ENCODE assay signal across 7 mouse cellular contexts in the genomic region with DNA sequence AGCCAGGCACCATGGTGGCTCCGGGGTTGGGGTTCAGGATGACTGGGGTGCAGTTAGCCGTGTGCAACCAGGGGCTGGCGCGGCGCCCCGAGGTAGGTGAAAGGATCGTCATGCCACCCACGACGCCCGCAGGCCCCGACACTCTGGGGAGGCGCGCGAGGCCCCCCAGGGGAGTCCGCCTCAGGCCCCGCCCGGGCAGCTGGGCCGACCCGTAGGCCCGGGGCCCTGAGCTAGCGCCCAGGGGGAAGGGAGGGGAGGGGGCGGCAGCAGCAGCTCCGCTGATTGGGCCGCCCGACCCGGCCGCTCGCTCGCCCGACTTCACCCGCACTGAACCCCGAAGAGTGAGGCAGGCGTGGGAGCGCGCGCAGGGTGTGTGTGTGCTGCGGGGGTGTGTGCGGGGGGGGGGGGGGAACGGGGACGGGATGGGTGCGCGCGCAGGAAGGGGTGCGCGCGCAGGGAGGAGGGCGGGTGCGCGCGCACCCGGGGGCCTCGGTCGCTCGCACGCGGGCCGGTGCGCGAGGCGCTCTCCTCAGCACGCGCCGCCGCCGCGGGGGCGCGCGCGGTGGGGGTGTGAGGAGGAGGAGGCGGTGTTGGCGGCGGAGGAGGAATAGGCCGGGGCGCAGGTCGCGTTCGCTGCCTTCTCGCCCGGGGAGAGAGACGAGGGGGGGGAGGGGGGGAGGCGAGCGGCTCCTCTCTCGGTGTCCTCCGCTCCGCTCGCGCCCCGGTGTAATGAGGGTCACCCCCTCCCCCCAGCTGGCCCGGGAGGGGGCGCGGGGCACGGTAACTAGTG. TPM values are rescaled to one million over a fixed set of nuclear protein-coding genes. Genes with fewer than 3 reads are reported as not detected.
DNase-seq lines count a peak whose midpoint lies in the region; ATAC-seq and TF ChIP-seq lines count a peak whose summit lies in the region.

No protein-coding gene starts in this region.

- peak; percentile 64 for ATAC-seq in granulocyte monocyte progenitor cell, adult 5-6 weeks (replicated peaks; ENCODE audit: poor library complexity, severe bottlenecking)
- peak; percentile 84 for ATAC-seq in intestine, postnatal 0 days
- ATAC-seq in midbrain, embryonic 12.5 days (ENCODE audit: low FRiP score, low read depth): peak; percentile 83

- peaks cover 32% of the 10 kb centered on the region for H3K36me3 ChIP-seq in embryonic facial prominence, embryonic 10.5 days (replicated peaks)
- H3K36me3 ChIP-seq in intestine, postnatal 0 days (ENCODE audit: control insufficient read depth, insufficient read depth): no peaks in the 10 kb centered on the region; the same call in 1 of the 2 replicates
- H3K36me3 ChIP-seq in midbrain, embryonic 12.5 days: peaks cover 19% of the 10 kb centered on the region

- intact Hi-C loops in left cerebral cortex, postnatal 4 days (cut with DNase I): no loop called here

- 0 out of 2 replicates have a peak, but pooled peaks cover 5% of the 10 kb centered on the region for H3K27me3 ChIP-seq in embryonic facial prominence, embryonic 10.5 days (replicated peaks; ENCODE audit: low read depth, poor library complexity, severe bottlenecking)
- H3K27me3 ChIP-seq in intestine, postnatal 0 days (replicated peaks; ENCODE audit: control insufficient read depth, insufficient read depth, low read length): no peaks in the 10 kb centered on the region
- peaks cover 11% of the 10 kb centered on the region; the same call in 1 of the 2 replicates for H3K27me3 ChIP-seq in midbrain, embryonic 12.5 days

- peak; percentile 90 for DNase-seq in adrenal gland, postnatal 25 days
- peak; percentile 96 for DNase-seq in embryonic facial prominence, embryonic 10.5 days (ENCODE audit: low spot score)
- DNase-seq in left cerebral cortex, postnatal 4 days: peak; percentile 91
- DNase-seq in spleen, adult 12 weeks (ENCODE audit: low spot score): peak; percentile 80

- peak overlapping the region; percentile 89 for H3K9ac ChIP-seq in intestine, postnatal 0 days (ENCODE audit: low read depth, low read length)
- H3K9ac ChIP-seq in midbrain, embryonic 12.5 days (replicated peaks): peak overlapping the region; percentile 98

- under 1% methylated on average over 78 of the region's 93 CpGs for WGBS in embryonic facial prominence, embryonic 10.5 days
- 1% methylated on average over 40 of the region's 93 CpGs for WGBS in intestine, postnatal 0 days
- WGBS in midbrain, embryonic 12.5 days: under 1% methylated on average over 26 of the region's 93 CpGs

- peak overlapping the region; percentile 99 for H3K27ac ChIP-seq in embryonic facial prominence, embryonic 10.5 days (replicated peaks)
- H3K27ac ChIP-seq in intestine, postnatal 0 days (ENCODE audit: low read depth, low read length): peak overlapping the region; percentile 98
- peak overlapping the region; percentile 99 for H3K27ac ChIP-seq in midbrain, embryonic 12.5 days (replicated peaks)

- peaks cover 60% of the 10 kb centered on the region for H3K4me1 ChIP-seq in embryonic facial prominence, embryonic 10.5 days
- H3K4me1 ChIP-seq in intestine, postnatal 0 days (replicated peaks; ENCODE audit: control insufficient read depth, insufficient read depth, low read length): 0 out of 2 replicates have a peak, but pooled peaks cover 8% of the 10 kb centered on the region
- H3K4me1 ChIP-seq in midbrain, embryonic 12.5 days: peaks cover 53% of the 10 kb centered on the region

- TF ChIP-seq CTCF in intestine, postnatal 0 days (IDR thresholded peaks at IDR 0.05; ENCODE audit: low read depth): no peak

- no peaks in the 10 kb centered on the region for H3K9me3 ChIP-seq in embryonic facial prominence, embryonic 10.5 days
- no peaks in the 10 kb centered on the region for H3K9me3 ChIP-seq in intestine, postnatal 0 days (ENCODE audit: control insufficient read depth)
- no peaks in the 10 kb centered on the region for H3K9me3 ChIP-seq in midbrain, embryonic 12.5 days

- peak overlapping the region; percentile 85 for H3K4me3 ChIP-seq in embryonic facial prominence, embryonic 10.5 days
- peak overlapping the region; percentile 73 for H3K4me3 ChIP-seq in intestine, postnatal 0 days (ENCODE audit: low read depth, low read length)
- peak overlapping the region; percentile 90 for H3K4me3 ChIP-seq in midbrain, embryonic 12.5 days

- H3K4me2 ChIP-seq in intestine, postnatal 0 days (replicated peaks; ENCODE audit: low read depth): peak overlapping the region; percentile 86
- peak overlapping the region; percentile 77 for H3K4me2 ChIP-seq in midbrain, embryonic 12.5 days (replicated peaks)

RNA-seq across cellular contexts. Expression of a gene that starts 1.8 kb away (rescaled TPM):
- 121 and 142 TPM in 2 replicates for total RNA-seq in adrenal gland, postnatal 25 days (2021)
- polyA plus RNA-seq in embryonic facial prominence, embryonic 10.5 days (2016; fragmentation: Nextera tagmentation; extraction: Ambion mirVana): 71.9 and 72.5 TPM in 2 replicates
- 105 and 147 TPM in 2 replicates for total RNA-seq in granulocyte monocyte progenitor cell, adult 5-6 weeks (2014; fragmentation: Nextera tagmentation)
- total RNA-seq in granulocyte monocyte progenitor cell, adult 5-6 weeks (2017): 84.2 and 93.6 TPM in 2 replicates
- polyA plus RNA-seq in intestine, postnatal 0 days (2015; fragmentation: Nextera tagmentation; extraction: Ambion mirVana): 37.4 and 38.0 TPM in 2 replicates
- total RNA-seq in left cerebral cortex, postnatal 4 days (2021): 100 to 1,000 TPM; 155 to 163 TPM
- polyA plus RNA-seq in midbrain, embryonic 12.5 days (2016; fragmentation: Nextera tagmentation; extraction: Ambion mirVana): 81.7 and 83.6 TPM in 2 replicates

RNA-seq across cellular contexts. Expression of a gene that starts 59.0 kb away (rescaled TPM):
- total RNA-seq in adrenal gland, postnatal 25 days (2021): 35.6 and 60.4 TPM in 2 replicates
- 0.46 and 0.49 TPM in 2 replicates for polyA plus RNA-seq in embryonic facial prominence, embryonic 10.5 days (2016; fragmentation: Nextera tagmentation; extraction: Ambion mirVana)
- total RNA-seq in granulocyte monocyte progenitor cell, adult 5-6 weeks (2014; fragmentation: Nextera tagmentation): not detected in 2 replicates
- total RNA-seq in granulocyte monocyte progenitor cell, adult 5-6 weeks (2017): not detected in 2 replicates
- 3.8 and 4.0 TPM in 2 replicates for polyA plus RNA-seq in intestine, postnatal 0 days (2015; fragmentation: Nextera tagmentation; extraction: Ambion mirVana)
- total RNA-seq in left cerebral cortex, postnatal 4 days (2021): 1 to 10 TPM; 1.1 TPM
- polyA plus RNA-seq in midbrain, embryonic 12.5 days (2016; fragmentation: Nextera tagmentation; extraction: Ambion mirVana): 0.37 and 0.70 TPM in 2 replicates

Comparison
In these comparisons a context has a peak if more than half of its experiments do, and no peak if none do; other contexts are left out.
1. Peak in every context shown above with its lines: DNase-seq, ATAC-seq, H3K4me3 ChIP-seq and H3K27ac ChIP-seq.
2. RNA of a gene that starts 59.0 kb away (total RNA-seq): 35.6 to 60.4 TPM in adrenal gland, postnatal 25 days; 1.1 TPM in left cerebral cortex, postnatal 4 days and not detected in granulocyte monocyte progenitor cell, adult 5-6 weeks; every median in the first group is over 10 times any median in the second.